Mouse (Mus musculus): ENCODE measurements at regions not wholly inside any gene's neighbourhood (a gene's known extent, or its start where the extent isn't known, plus 50 kb on each side); places are given as distances from the start of the nearest gene placed in this dataset.

GRCm38 (mm10) chr5:128483441-128483810, 50.5 kb upstream of the Tmem132d start:
- no peak for DNase-seq (ENCODE audit: inconsistent age in 2 of 2, low spot score in 1 of 2)

GRCm38 (mm10) chr5:128482617-128483440, 50.0 kb upstream of the Tmem132d start:
- no peak for DNase-seq (ENCODE audit: inconsistent age in 2 of 2, low spot score in 1 of 2)

Measured in adrenal gland, adult (tissue).